Mouse (Mus musculus): ENCODE data around the gene Tspo. TPM values are rescaled to one million over a fixed set of nuclear protein-coding genes. Genes with fewer than 3 reads are reported as not detected.

Gene Tspo
- 99.8 and 105 TPM in 2 replicates for polyA plus RNA-seq (2015; fragmentation: Nextera tagmentation; extraction: Ambion mirVana)

GRCm38 (mm10) chr15:83563327-83563856 lies at the start of gene Tspo, which contains the start of gene Mcat:
Tspo (plus strand) TSS chr15:83563592.
Mcat (minus strand) TSS chr15:83563787.
- Histone ChIP-seq H3K27me3 (no peaks in the 10 kb centered on the region), H3K4me2 (peak within 1 kb of the TSS; percentile 98), H3K4me1 (peaks cover 16% of the 10 kb centered on the region), H3K27ac (peak within 1 kb of the TSS; percentile 71), H3K4me3 (peak within 1 kb of the TSS; percentile 59), H3K9me3 (no peaks in the 10 kb centered on the region), H3K36me3 (no peaks in the 10 kb centered on the region), H3K9ac (peak within 1 kb of the TSS; percentile 60)
- WGBS: 0% methylated on average over 22 of the region's 28 CpGs
- ATAC-seq (ENCODE audit: borderline replicate concordance, extremely low read depth, low FRiP score, low TSS enrichment): peak; percentile 70; the same call in 1 of the 2 replicates

- H3K27ac ChIP-seq: no peak overlapping the region
- peaks cover 17% of the 10 kb centered on the region for H3K4me1 ChIP-seq
- no peak overlapping the region for H3K4me3 ChIP-seq
- H3K9ac ChIP-seq: no peak overlapping the region
- H3K9me3 ChIP-seq: no peaks in the 10 kb centered on the region
- ATAC-seq (ENCODE audit: borderline replicate concordance, extremely low read depth, low FRiP score, low TSS enrichment): no peak
- no peak overlapping the region for H3K4me2 ChIP-seq
- no peaks in the 10 kb centered on the region for H3K27me3 ChIP-seq
- no peaks in the 10 kb centered on the region for H3K36me3 ChIP-seq
- WGBS: 59% methylated on average over 5 of the region's 5 CpGs
Observed at GRCm38 (mm10) chr15:83515018-83515417, 48.4 kb upstream of the Tspo start.

DNA sequence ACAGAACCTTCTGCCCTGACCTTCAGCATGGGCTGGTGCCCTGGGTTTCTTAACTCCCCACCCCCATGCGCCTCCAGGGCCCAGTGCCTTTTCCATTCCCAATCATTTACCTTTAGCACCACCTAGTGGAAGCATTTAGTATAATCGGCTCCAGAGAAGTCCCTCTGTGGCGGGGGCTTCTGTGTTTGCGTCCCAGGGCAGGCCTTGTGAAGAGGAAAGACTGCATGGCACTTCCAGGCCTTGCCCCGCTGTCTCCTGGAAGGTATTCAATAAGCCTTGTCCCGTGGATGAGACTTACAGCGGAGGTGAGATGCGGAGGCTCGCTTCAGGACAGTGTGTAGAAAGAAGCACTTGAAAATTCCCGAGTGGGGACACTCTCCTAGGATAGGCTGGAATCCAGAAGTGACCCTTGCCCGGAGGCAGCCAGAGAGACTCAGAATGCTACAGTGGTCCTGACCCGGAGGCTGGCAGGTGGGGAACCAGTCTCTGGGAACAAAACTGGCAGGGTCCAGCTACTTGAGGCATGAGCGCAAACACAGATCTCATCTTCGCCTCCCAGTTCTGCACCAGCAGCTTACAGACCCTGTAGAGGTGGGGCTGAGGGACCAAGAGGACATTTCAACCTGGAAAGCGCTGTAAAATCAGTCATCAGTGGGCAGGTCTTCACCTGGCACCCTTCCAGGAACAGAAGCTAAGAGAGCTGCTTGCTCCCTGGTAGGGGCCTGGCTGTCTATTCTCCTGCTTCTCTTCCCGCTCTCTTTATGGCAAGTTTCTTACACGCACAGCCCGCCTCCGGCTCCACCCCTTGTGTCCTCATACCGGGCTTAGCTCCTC lies 45.0 kb upstream of the Tspo start:
- Histone ChIP-seq H3K9ac (no peak overlapping the region), H3K4me2 (peak overlapping the region; percentile 46), H3K27ac (no peak overlapping the region), H3K4me1 (peaks cover 10% of the 10 kb centered on the region; the same call in 1 of the 2 replicates), H3K4me3 (no peak overlapping the region), H3K27me3 (no peaks in the 10 kb centered on the region), H3K36me3 (no peaks in the 10 kb centered on the region), H3K9me3 (no peaks in the 10 kb centered on the region)
- 29% methylated on average over 20 of the region's 20 CpGs for WGBS
- peak; percentile 62 for ATAC-seq (ENCODE audit: borderline replicate concordance, extremely low read depth, low FRiP score, low TSS enrichment)

DNA sequence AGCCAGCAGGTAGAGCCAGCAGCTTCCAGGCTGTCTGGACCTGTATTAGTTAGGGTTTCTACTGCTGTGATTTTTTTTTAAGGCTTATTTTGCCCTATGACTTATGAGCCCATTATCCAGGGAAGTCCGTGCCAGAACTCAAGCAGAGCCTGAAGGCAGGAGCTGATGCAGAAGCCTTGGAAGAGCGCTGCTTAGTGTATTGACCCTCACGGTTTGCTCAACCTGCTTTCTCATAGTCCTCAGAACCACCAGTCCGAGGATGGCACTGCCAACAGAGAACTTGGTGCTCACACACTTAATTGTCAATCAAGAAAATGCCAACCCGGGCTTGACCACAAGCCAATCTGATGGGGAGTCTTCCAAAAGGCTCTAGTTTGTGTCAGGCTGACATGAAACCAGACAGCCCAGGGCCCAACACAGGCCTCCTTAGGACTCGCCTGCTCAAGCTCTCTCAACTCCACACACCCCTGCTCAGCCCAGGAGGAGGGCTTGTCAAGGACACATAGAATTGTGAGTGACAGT lies 42.5 kb upstream of the Tspo start:
- no peak for ATAC-seq (ENCODE audit: borderline replicate concordance, extremely low read depth, low FRiP score, low TSS enrichment)
- Histone ChIP-seq H3K4me3 (no peak overlapping the region), H3K27me3 (peaks cover 24% of the 10 kb centered on the region), H3K4me1 (peaks cover 16% of the 10 kb centered on the region; the same call in 1 of the 2 replicates), H3K9me3 (no peaks in the 10 kb centered on the region), H3K27ac (no peak overlapping the region), H3K4me2 (no peak overlapping the region), H3K36me3 (no peaks in the 10 kb centered on the region), H3K9ac (no peak overlapping the region)
- 76% methylated on average over 6 of the region's 6 CpGs for WGBS

- no peak overlapping the region for H3K9ac ChIP-seq
Observed at GRCm38 (mm10) chr15:83523196-83523595, 40.2 kb upstream of the Tspo start.

DNA sequence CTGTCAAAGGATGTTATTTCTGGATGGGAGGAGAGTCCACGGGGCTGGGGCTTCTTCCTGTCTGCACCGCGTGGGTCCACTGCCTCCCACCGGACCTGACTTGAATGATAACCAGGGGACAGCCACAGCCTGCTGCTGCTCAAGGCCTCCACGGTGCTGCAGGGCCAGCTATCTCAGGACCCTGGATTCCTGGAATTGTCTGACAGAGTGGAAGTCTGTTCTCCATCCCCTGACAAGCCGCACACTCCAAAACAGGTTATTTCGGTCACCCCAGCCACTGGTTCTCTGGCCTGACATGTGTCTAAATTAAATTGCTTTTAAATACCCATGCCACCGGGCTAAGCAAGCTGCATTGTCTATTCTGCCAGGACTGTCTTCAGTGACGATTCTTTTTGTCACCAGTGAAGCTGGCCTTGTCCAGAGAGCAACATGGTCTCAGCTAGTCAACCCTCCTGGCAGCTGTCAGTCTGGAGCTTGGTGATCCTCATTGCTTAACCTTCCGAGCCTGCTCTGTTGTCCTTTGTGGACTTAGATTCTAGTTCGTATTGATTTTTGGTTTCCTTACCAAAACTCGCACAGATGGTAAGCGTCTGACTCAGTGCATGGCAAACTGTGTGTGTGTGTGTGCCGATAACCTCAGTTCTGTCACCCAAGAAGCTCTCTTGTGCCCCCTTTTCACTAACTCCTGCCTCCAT lies 39.6 kb upstream of the Tspo start:
- Histone ChIP-seq H3K36me3 (no peaks in the 10 kb centered on the region), H3K9me3 (no peaks in the 10 kb centered on the region), H3K27ac (no peak overlapping the region), H3K4me2 (no peak overlapping the region), H3K27me3 (peaks cover 44% of the 10 kb centered on the region), H3K9ac (no peak overlapping the region), H3K4me1 (peaks cover 16% of the 10 kb centered on the region), H3K4me3 (no peak overlapping the region)
- ATAC-seq (ENCODE audit: borderline replicate concordance, extremely low read depth, low FRiP score, low TSS enrichment): no peak
- WGBS: 46% methylated on average over 14 of the region's 14 CpGs

More at GRCm38 (mm10) chr15:83523196-83523595, 40.2 kb upstream of the Tspo start:
- Histone ChIP-seq H3K27me3 (peaks cover 44% of the 10 kb centered on the region), H3K27ac (no peak overlapping the region), H3K9me3 (no peaks in the 10 kb centered on the region), H3K4me3 (no peak overlapping the region), H3K36me3 (no peaks in the 10 kb centered on the region), H3K4me1 (peaks cover 22% of the 10 kb centered on the region), H3K4me2 (no peak overlapping the region)
- ATAC-seq (ENCODE audit: borderline replicate concordance, extremely low read depth, low FRiP score, low TSS enrichment): no peak
- WGBS: 33% methylated on average over 7 of the region's 7 CpGs

- WGBS: 73% methylated on average over 3 of the region's 3 CpGs
- Histone ChIP-seq H3K27ac (no peak overlapping the region), H3K36me3 (no peaks in the 10 kb centered on the region), H3K27me3 (peaks cover 44% of the 10 kb centered on the region), H3K9ac (no peak overlapping the region), H3K4me1 (peaks cover 21% of the 10 kb centered on the region), H3K4me2 (no peak overlapping the region), H3K9me3 (no peaks in the 10 kb centered on the region), H3K4me3 (no peak overlapping the region)
- ATAC-seq (ENCODE audit: borderline replicate concordance, extremely low read depth, low FRiP score, low TSS enrichment): no peak
Observed at GRCm38 (mm10) chr15:83524333-83524729, 39.1 kb upstream of the Tspo start.

GRCm38 (mm10) chr15:83526424-83527091 lies 36.8 kb upstream of the Tspo start, which contains the start of gene Bik:
Bik (plus strand) TSS chr15:83526862.
- peak; percentile 78; the same call in 1 of the 2 replicates for ATAC-seq (ENCODE audit: borderline replicate concordance, extremely low read depth, low FRiP score, low TSS enrichment)
- Histone ChIP-seq H3K4me2 (peak within 1 kb of the TSS; percentile 95), H3K4me3 (peak within 1 kb of the TSS; percentile 59), H3K27ac (no peak within 1 kb of the TSS), H3K36me3 (no peaks in the 10 kb centered on the region), H3K9ac (peak within 1 kb of the TSS; percentile 54), H3K4me1 (peaks cover 36% of the 10 kb centered on the region), H3K27me3 (peaks cover 44% of the 10 kb centered on the region), H3K9me3 (no peaks in the 10 kb centered on the region)
- WGBS: 1% methylated on average over 36 of the region's 45 CpGs

- no peaks in the 10 kb centered on the region for H3K9me3 ChIP-seq
- peaks cover 36% of the 10 kb centered on the region for H3K4me1 ChIP-seq
- no peaks in the 10 kb centered on the region for H3K36me3 ChIP-seq
- no peak for ATAC-seq (ENCODE audit: borderline replicate concordance, extremely low read depth, low FRiP score, low TSS enrichment)
- H3K4me2 ChIP-seq: peak overlapping the region; percentile 95
- peaks cover 44% of the 10 kb centered on the region for H3K27me3 ChIP-seq
- peak overlapping the region; percentile 59 for H3K4me3 ChIP-seq
- H3K27ac ChIP-seq: no peak overlapping the region
- peak overlapping the region; percentile 54 for H3K9ac ChIP-seq
- under 1% methylated on average over 26 of the region's 26 CpGs for WGBS
Observed at GRCm38 (mm10) chr15:83527092-83527437, 36.3 kb upstream of the Tspo start.

GRCm38 (mm10) chr15:83527747-83528146 lies 35.6 kb upstream of the Tspo start:
- WGBS: 70% methylated on average over 2 of the region's 2 CpGs
- Histone ChIP-seq H3K27me3 (peaks cover 44% of the 10 kb centered on the region), H3K9me3 (no peaks in the 10 kb centered on the region), H3K4me2 (peak overlapping the region; percentile 95), H3K27ac (no peak overlapping the region), H3K9ac (no peak overlapping the region), H3K36me3 (no peaks in the 10 kb centered on the region), H3K4me1 (peaks cover 36% of the 10 kb centered on the region), H3K4me3 (peak overlapping the region; percentile 59)
- no peak for ATAC-seq (ENCODE audit: borderline replicate concordance, extremely low read depth, low FRiP score, low TSS enrichment)

DNA sequence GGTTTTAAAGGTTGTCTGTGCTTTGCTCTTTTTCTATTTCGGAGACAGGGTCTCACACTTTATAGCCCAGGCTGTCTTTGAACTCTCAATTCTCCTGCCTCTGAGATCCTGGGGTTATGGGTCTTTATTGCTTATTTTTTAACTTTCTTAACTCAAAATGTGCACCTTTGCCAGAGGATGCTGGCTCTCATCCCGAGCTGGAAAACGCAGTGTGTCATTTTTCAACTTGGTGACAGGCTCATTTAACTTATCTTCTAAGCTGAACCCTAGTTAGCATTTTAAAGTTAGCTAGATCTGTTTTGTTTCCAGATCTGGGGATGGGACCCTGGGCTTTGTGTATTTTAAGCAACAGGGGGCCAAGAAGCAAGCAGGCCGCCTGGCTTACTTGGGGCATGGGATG lies 34.5 kb upstream of the Tspo start:
- no peak overlapping the region for H3K4me3 ChIP-seq
- H3K9me3 ChIP-seq: no peaks in the 10 kb centered on the region
- H3K9ac ChIP-seq: no peak overlapping the region
- peaks cover 36% of the 10 kb centered on the region for H3K4me1 ChIP-seq
- H3K27ac ChIP-seq: peak overlapping the region; percentile 80; the same call in 1 of the 2 replicates
- H3K36me3 ChIP-seq: no peaks in the 10 kb centered on the region
- 49% methylated on average over 4 of the region's 4 CpGs for WGBS
- peak overlapping the region; percentile 95; the same call in 1 of the 2 replicates for H3K4me2 ChIP-seq
- H3K27me3 ChIP-seq: peaks cover 40% of the 10 kb centered on the region
- ATAC-seq (ENCODE audit: borderline replicate concordance, extremely low read depth, low FRiP score, low TSS enrichment): no peak

Measured in lung, embryonic 15.5 days (tissue).